In genomic region chr17:26883585-26883984, GRCm38 (mm10) we compare ENCODE assay signal across 22 mouse cellular contexts. TPM values are rescaled to one million over a fixed set of nuclear protein-coding genes. Genes with fewer than 3 reads are reported as not detected.
DNase-seq lines count a peak whose midpoint lies in the region; ATAC-seq and TF ChIP-seq lines count a peak whose summit lies in the region.
"Had no signal": no experiment of that assay in that cellular context is flagged by ENCODE, and none has a peak within 500 bp of the region (broad histone marks: within the 10 kb centered on the region; RNA-seq: fewer than 3 reads in every experiment).

No protein-coding gene starts in this region.

- H3K9ac ChIP-seq in heart, embryonic 15.5 days, result no peak overlapping the region
- no peak overlapping the region for H3K9ac ChIP-seq in heart, adult 2 months (ENCODE audit: low read depth, low read length)
- H3K9ac ChIP-seq in liver, adult 2 months (ENCODE audit: low read depth, low read length), result no peak overlapping the region
- H3K9ac ChIP-seq: hindbrain, embryonic 13.5 days had no signal

- no peak for TF ChIP-seq POLR2A in heart, adult 2 months (IDR thresholded peaks at IDR 0.05; ENCODE audit: insufficient read depth, low read depth, low read length)
- TF ChIP-seq POLR2A in liver, adult 2 months (IDR thresholded peaks at IDR 0.05; ENCODE audit: extremely low read depth, insufficient read depth, low read length), result no peak

- peak overlapping the region; percentile 87 for H3K27ac ChIP-seq in heart, embryonic 10.5 days
- peak overlapping the region; percentile 93 for H3K27ac ChIP-seq in heart, embryonic 15.5 days
- no peak overlapping the region for H3K27ac ChIP-seq in heart, adult 2 months
- no peak overlapping the region for H3K27ac ChIP-seq in liver, adult 2 months (replicated peaks; ENCODE audit: insufficient read depth, low read depth, low read length)
- H3K27ac ChIP-seq: embryonic facial prominence, embryonic 10.5 days; hindbrain, embryonic 13.5 days; hindbrain, postnatal 0 days had no signal

- peaks cover 53% of the 10 kb centered on the region for H3K4me1 ChIP-seq in heart, embryonic 10.5 days
- H3K4me1 ChIP-seq in heart, embryonic 15.5 days (replicated peaks), result peaks cover 46% of the 10 kb centered on the region
- peaks cover 7% of the 10 kb centered on the region for H3K4me1 ChIP-seq in heart, adult 2 months (ENCODE audit: control insufficient read depth, insufficient read depth, low read length)
- peaks cover 6% of the 10 kb centered on the region for H3K4me1 ChIP-seq in liver, adult 2 months (ENCODE audit: control insufficient read depth, insufficient read depth, low read length)

- no peak for TF ChIP-seq CTCF in heart, adult 2 months (IDR thresholded peaks at IDR 0.05)
- no peak for TF ChIP-seq CTCF in liver, adult 2 months (IDR thresholded peaks at IDR 0.05; ENCODE audit: low read depth, low read length)

- intact Hi-C loops in heart, postnatal 10 days (cut with DNase I), result no loop called here
- intact Hi-C loops in heart, adult 2 months (cut with DNase I), result no loop called here

- WGBS in heart, embryonic 10.5 days, result 82% methylated on average over 6 of the region's 6 CpGs
- WGBS in heart, embryonic 15.5 days, result 84% methylated on average over 6 of the region's 6 CpGs
- WGBS in heart, adult 2 months, result 88% methylated on average over 6 of the region's 6 CpGs
- 45% methylated on average over 6 of the region's 6 CpGs for WGBS in liver, adult 2 months

- peak overlapping the region; percentile 78; the same call in 1 of the 2 replicates for H3K4me2 ChIP-seq in heart, embryonic 15.5 days

- ATAC-seq in heart, embryonic 15.5 days (replicated peaks; ENCODE audit: insufficient number of reproducible peaks, insufficient read depth, low FRiP score, low read depth), result no peak
- ATAC-seq: CD4-positive, CD25-positive, alpha-beta regulatory T cell, adult 4 months; forebrain, embryonic 14.5 days; hindbrain, postnatal 0 days had no signal

- no peak for DNase-seq in heart, embryonic 10.5 days (ENCODE audit: low spot score)
- DNase-seq in heart, postnatal 10 days, result no peak
- no peak for DNase-seq in heart, adult 2 months
- DNase-seq in liver, adult 2 months (ENCODE audit: extremely low read depth, low read depth, low spot score), result peak; percentile 31
- DNase-seq in liver, result no peak
- DNase-seq in yolk sac, embryonic 10.5 days (ENCODE audit: low spot score), result peak; percentile 59
- DNase-seq: adrenal gland, adult 8-10 months; adrenal gland, postnatal 36 days; B cell, adult 2 months; cerebellum, adult 2 months; cerebellum, postnatal 10 days; gastrocnemius, postnatal 36 days; heart, postnatal 14 days had no signal

- no peaks in the 10 kb centered on the region for H3K79me2 ChIP-seq in heart, adult 2 months (replicated peaks; ENCODE audit: control insufficient read depth, insufficient read depth, low read length)
- no peaks in the 10 kb centered on the region for H3K79me2 ChIP-seq in liver, adult 2 months (ENCODE audit: control insufficient read depth, insufficient read depth, low read length)

- no peak overlapping the region for H3K4me3 ChIP-seq in heart, embryonic 10.5 days
- H3K4me3 ChIP-seq in heart, embryonic 15.5 days, result no peak overlapping the region
- no peak overlapping the region for H3K4me3 ChIP-seq in heart, adult 2 months
- no peak overlapping the region for H3K4me3 ChIP-seq in liver, adult 2 months (ENCODE audit: insufficient read depth, low read depth, low read length)
- H3K4me3 ChIP-seq: embryonic facial prominence, embryonic 10.5 days; hindbrain, embryonic 13.5 days had no signal

- TF ChIP-seq EP300 in heart, adult 2 months (IDR thresholded peaks at IDR 0.05; ENCODE audit: insufficient read depth, low read depth, low read length), result no peak

- H3K9me3 ChIP-seq in heart, embryonic 10.5 days, result no peaks in the 10 kb centered on the region
- H3K9me3 ChIP-seq in heart, embryonic 15.5 days (replicated peaks), result 0 out of 2 replicates have a peak, but pooled peaks cover 8% of the 10 kb centered on the region

- no peaks in the 10 kb centered on the region for H3K27me3 ChIP-seq in heart, embryonic 10.5 days (ENCODE audit: insufficient read depth, poor library complexity, severe bottlenecking)
- H3K27me3 ChIP-seq in heart, embryonic 15.5 days, result no peaks in the 10 kb centered on the region
- H3K27me3 ChIP-seq in heart, adult 2 months (ENCODE audit: control insufficient read depth, insufficient read depth, low read length), result no peaks in the 10 kb centered on the region
- no peaks in the 10 kb centered on the region for H3K27me3 ChIP-seq in liver, adult 2 months (ENCODE audit: control insufficient read depth, insufficient read depth, low read length)

- peaks cover 14% of the 10 kb centered on the region; the same call in 1 of the 2 replicates for H3K36me3 ChIP-seq in heart, embryonic 10.5 days
- H3K36me3 ChIP-seq in heart, embryonic 15.5 days, result peaks cover 4% of the 10 kb centered on the region; the same call in 1 of the 2 replicates
- H3K36me3 ChIP-seq in heart, adult 2 months (ENCODE audit: control insufficient read depth, insufficient read depth, low read length), result no peaks in the 10 kb centered on the region
- no peaks in the 10 kb centered on the region for H3K36me3 ChIP-seq in liver, adult 2 months (ENCODE audit: control insufficient read depth, insufficient read depth, low read length)
- H3K36me3 ChIP-seq: embryonic facial prominence, embryonic 10.5 days; hindbrain, embryonic 13.5 days had no signal

RNA-seq across cellular contexts. Expression of gene Kifc5b, which starts 33.3 kb away (rescaled TPM):
- 6.7 and 8.3 TPM in 2 replicates for polyA plus RNA-seq in heart, embryonic 10.5 days (2016; fragmentation: Nextera tagmentation; extraction: Ambion mirVana)
- 1 to 10 TPM; 3.9 to 4.1 TPM for total RNA-seq in heart, postnatal 10 days (2021)
- 5.3 and 7.4 TPM in 2 replicates for polyA plus RNA-seq in heart, embryonic 15.5 days (2015; fragmentation: Nextera tagmentation; extraction: Ambion mirVana)
- total RNA-seq in heart, adult 2 months (2021), result under 1 TPM; 0.26 to 0.36 TPM
- 0.62 and 0.79 TPM in 2 replicates for polyA plus RNA-seq in heart, adult 2 months (2012; rRNA removed)
- total RNA-seq in liver, adult 2 months (2014; rRNA removed), result 0.47 and 0.55 TPM in 2 replicates
- polyA plus RNA-seq in liver, adult 2 months (2012; rRNA removed), result 0.45 and 0.50 TPM in 2 replicates

RNA-seq across cellular contexts. Expression of gene Nkx2-5, which starts 38.8 kb away (rescaled TPM):
- polyA plus RNA-seq in heart, embryonic 10.5 days (2016; fragmentation: Nextera tagmentation; extraction: Ambion mirVana), result 146 and 189 TPM in 2 replicates
- 10 to 100 TPM; 77.5 to 93.1 TPM for total RNA-seq in heart, postnatal 10 days (2021)
- 131 and 147 TPM in 2 replicates for polyA plus RNA-seq in heart, embryonic 15.5 days (2015; fragmentation: Nextera tagmentation; extraction: Ambion mirVana)
- 10 to 100 TPM; 87.1 to 96.3 TPM for total RNA-seq in heart, adult 2 months (2021)
- 72.6 and 104 TPM in 2 replicates for polyA plus RNA-seq in heart, adult 2 months (2012; rRNA removed)
- not detected in 2 replicates for total RNA-seq in liver, adult 2 months (2014; rRNA removed)
- polyA plus RNA-seq in liver, adult 2 months (2012; rRNA removed), result not detected in 2 replicates
- total RNA-seq: adrenal gland, adult 8-10 months; adrenal gland, postnatal 36 days; G1E; gastrocnemius, adult 8-10 months; gastrocnemius, postnatal 36 days; hematopoietic stem cell, adult 5-6 weeks; hindbrain, postnatal 0 days had no signal
- polyA plus RNA-seq: CD4-positive, CD25-positive, alpha-beta regulatory T cell, adult 4 months; cerebellum, adult 2 months; forebrain, embryonic 14.5 days; G1E; hindbrain, postnatal 0 days had no signal

RNA-seq across cellular contexts. Expression of gene Phf1, which starts 49.3 kb away (rescaled TPM):
- polyA plus RNA-seq in heart, embryonic 10.5 days (2016; fragmentation: Nextera tagmentation; extraction: Ambion mirVana), result 6.0 and 7.3 TPM in 2 replicates
- 10 to 100 TPM; 10.1 to 12.4 TPM for total RNA-seq in heart, postnatal 10 days (2021)
- 7.3 and 9.5 TPM in 2 replicates for polyA plus RNA-seq in heart, embryonic 15.5 days (2015; fragmentation: Nextera tagmentation; extraction: Ambion mirVana)
- total RNA-seq in heart, adult 2 months (2021), result 10 to 100 TPM; 17.8 to 18.1 TPM
- 35.3 and 36.8 TPM in 2 replicates for polyA plus RNA-seq in heart, adult 2 months (2012; rRNA removed)
- 4.2 and 5.6 TPM in 2 replicates for total RNA-seq in liver, adult 2 months (2014; rRNA removed)
- polyA plus RNA-seq in liver, adult 2 months (2012; rRNA removed), result 22.0 and 35.0 TPM in 2 replicates

RNA-seq across cellular contexts. Expression of gene Cuta, which starts 55.8 kb away (rescaled TPM):
- 155 and 167 TPM in 2 replicates for polyA plus RNA-seq in heart, embryonic 10.5 days (2016; fragmentation: Nextera tagmentation; extraction: Ambion mirVana)
- 100 to 1,000 TPM; 102 to 105 TPM for total RNA-seq in heart, postnatal 10 days (2021)
- polyA plus RNA-seq in heart, embryonic 15.5 days (2015; fragmentation: Nextera tagmentation; extraction: Ambion mirVana), result 144 and 160 TPM in 2 replicates
- 10 to 100 TPM; 78.6 to 94.2 TPM for total RNA-seq in heart, adult 2 months (2021)
- polyA plus RNA-seq in heart, adult 2 months (2012; rRNA removed), result 85.1 and 96.6 TPM in 2 replicates
- total RNA-seq in liver, adult 2 months (2014; rRNA removed), result 19.6 and 21.4 TPM in 2 replicates
- 126 and 129 TPM in 2 replicates for polyA plus RNA-seq in liver, adult 2 months (2012; rRNA removed)

RNA-seq across cellular contexts. Expression of gene Syngap1, which starts 57.5 kb away (rescaled TPM):
- polyA plus RNA-seq in heart, embryonic 10.5 days (2016; fragmentation: Nextera tagmentation; extraction: Ambion mirVana), result 0.86 and 1.6 TPM in 2 replicates
- 10 to 100 TPM in 1 of 2 experiments, 1 to 10 TPM in 1; 9.3 to 10.8 TPM for total RNA-seq in heart, postnatal 10 days (2021)
- polyA plus RNA-seq in heart, embryonic 15.5 days (2015; fragmentation: Nextera tagmentation; extraction: Ambion mirVana), result 0.60 and 1.0 TPM in 2 replicates
- total RNA-seq in heart, adult 2 months (2021), result 1 to 10 TPM; 4.1 to 4.2 TPM
- 6.7 and 9.0 TPM in 2 replicates for polyA plus RNA-seq in heart, adult 2 months (2012; rRNA removed)
- 0.92 and 0.94 TPM in 2 replicates for total RNA-seq in liver, adult 2 months (2014; rRNA removed)
- 1.3 and 2.3 TPM in 2 replicates for polyA plus RNA-seq in liver, adult 2 months (2012; rRNA removed)
- polyA plus RNA-seq: CD4-positive, CD25-positive, alpha-beta regulatory T cell, adult 4 months had no signal

Comparison
In these comparisons a context has a peak if more than half of its experiments do, and no peak if none do; other contexts are left out.
1. DNase-seq: peak in liver, adult 2 months (single experiment) and yolk sac, embryonic 10.5 days (single experiment); none in heart, embryonic 10.5 days (single experiment), heart, postnatal 10 days (0 of 2), heart, adult 2 months (0 of 2) and liver (single experiment).
2. H3K27ac ChIP-seq: peak in heart, embryonic 10.5 days (single experiment) and heart, embryonic 15.5 days (single experiment); none in heart, adult 2 months (single experiment) and liver, adult 2 months (single experiment).
3. RNA of gene Nkx2-5, which starts 38.8 kb away (polyA plus RNA-seq): 131 to 147 TPM in heart, embryonic 15.5 days, 146 to 189 TPM in heart, embryonic 10.5 days and 72.6 to 104 TPM in heart, adult 2 months; not detected in liver, adult 2 months; every median in the first group is over 10 times any median in the second.